Mouse (Mus musculus) ES-E14 (cell line): ENCODE measurements around the gene Itk.
"Not testable (repeated sequence)": the region's sequence is repeated elsewhere in the genome, so short reads cannot be mapped to it uniquely, and the experiment has no call there.

ENCODE experiments used
- CHD2 ChIP-seq: IDR thresholded peaks from 2 replicates; pipeline ENCODE4 v1.6.1; 2014; ENCODE audit warnings: mild to moderate bottlenecking, low read depth, low read length, inconsistent platforms
- HCFC1 ChIP-seq: IDR thresholded peaks from 2 replicates; pipeline ENCODE4 v1.6.1; 2012; ENCODE audit warnings: low read length, inconsistent platforms, borderline replicate concordance; ENCODE audit not compliant: insufficient read depth
- MAFK ChIP-seq: IDR thresholded peaks from 2 replicates; pipeline ENCODE4 v1.6.1; 2014; ENCODE audit warnings: mild to moderate bottlenecking, low read depth, low read length, inconsistent platforms; ENCODE audit not compliant: insufficient read depth
- ZNF384 ChIP-seq: IDR thresholded peaks from 2 replicates; pipeline ENCODE4 v1.6.1; 2012; ENCODE audit warnings: low read depth, low read length, inconsistent platforms

DNA sequence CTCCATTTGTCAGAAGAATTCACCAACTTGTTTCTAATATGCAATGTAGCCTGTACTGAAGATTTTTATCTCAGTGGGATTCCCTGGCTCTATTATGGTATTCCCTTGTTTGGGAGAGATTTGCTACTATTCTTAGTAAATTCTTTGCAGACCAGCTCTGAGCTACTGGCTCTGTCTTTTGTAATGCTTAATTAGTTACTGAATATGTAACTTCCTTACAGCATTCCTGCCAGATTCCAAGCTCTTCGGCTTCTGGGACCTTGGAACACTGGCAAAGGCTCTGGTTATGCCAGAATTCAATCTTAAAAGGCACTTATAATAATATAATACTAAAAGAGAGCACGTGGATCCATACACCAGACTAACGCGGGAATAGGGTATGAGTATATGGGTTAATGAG, 38.8 kb upstream of the Itk start:
- not testable (repeated sequence) for TF ChIP-seq ZNF384, CHD2, HCFC1, MAFK
